Mouse (Mus musculus) erythroblast, embryonic 14.5 days (primary cell): ENCODE results near the gene Uqcc3.

Experiments used
- GATA1 ChIP-seq: IDR thresholded peaks from 2 replicates; pipeline ENCODE4 v1.6.1; 2012; ENCODE audit warnings: low read length, inconsistent platforms, mixed read lengths
- TAL1 ChIP-seq: IDR thresholded peaks from 3 replicates; pipeline ENCODE4 v1.6.1; 2012; ENCODE audit warnings: low read length, inconsistent platforms, mixed read lengths

DNA sequence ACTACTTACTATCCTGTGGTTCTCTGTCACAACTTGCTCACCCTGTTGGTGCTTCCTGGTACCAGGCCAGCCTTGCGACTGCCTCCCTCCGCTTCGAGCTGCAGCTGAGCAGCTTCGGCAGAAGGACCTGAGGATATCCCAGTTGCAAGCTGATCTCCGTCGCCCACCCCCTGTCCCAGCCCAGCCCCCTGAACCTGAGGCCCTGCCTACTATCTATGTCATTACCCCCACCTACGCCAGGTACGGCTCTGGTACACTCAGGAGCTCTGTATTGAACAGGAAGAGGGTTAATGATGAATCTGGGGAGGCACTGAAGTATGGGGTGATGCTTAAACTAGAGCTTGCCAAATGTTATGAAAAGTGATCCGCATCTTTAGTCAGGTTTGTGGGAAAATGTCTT, 41.0 kb upstream of the Uqcc3 start:
- TF ChIP-seq TAL1 (no peak), GATA1 (no peak)
